Mouse (Mus musculus) gastrocnemius, adult 2 months (tissue): ENCODE measurements around the gene Cmss1. TPM values are rescaled to one million over a fixed set of nuclear protein-coding genes. Genes with fewer than 3 reads are reported as not detected.

Experiments used
- DNase-seq: peaks from one replicate; pipeline ENCODE4 v3.0.0; 2022
- H3K27ac ChIP-seq: fragments of 200-600 bp; 2 replicates; pipeline ENCODE4 v1.8.1; 2022; ENCODE audit warnings: mild to moderate bottlenecking
- H3K4me3 ChIP-seq: fragments of 200-600 bp; 2 replicates; pipeline ENCODE4 v1.8.1; 2022; ENCODE audit warnings: mild to moderate bottlenecking, moderate library complexity
- CTCF ChIP-seq: fragments of 200-600 bp; IDR thresholded peaks from 2 replicates; pipeline ENCODE4 v1.8.1; 2022; ENCODE audit warnings: antibody characterized with exemption, mild to moderate bottlenecking, moderate library complexity
- intact Hi-C: fragments of 180-260 bp; cut with DNase I; formaldehyde crosslinking; loops from one replicate; pipeline ENCODE4 v1.15.1; 2025
- total RNA-seq, 2 experiments: library from RNA; stranded (reverse); gene quantifications; 2 replicates each; pipeline ENCODE4 v1.2.3; 2021

Gene Cmss1
- total RNA-seq, 2 experiments from 2014 or later: 33.0 to 44.0 TPM

DNA sequence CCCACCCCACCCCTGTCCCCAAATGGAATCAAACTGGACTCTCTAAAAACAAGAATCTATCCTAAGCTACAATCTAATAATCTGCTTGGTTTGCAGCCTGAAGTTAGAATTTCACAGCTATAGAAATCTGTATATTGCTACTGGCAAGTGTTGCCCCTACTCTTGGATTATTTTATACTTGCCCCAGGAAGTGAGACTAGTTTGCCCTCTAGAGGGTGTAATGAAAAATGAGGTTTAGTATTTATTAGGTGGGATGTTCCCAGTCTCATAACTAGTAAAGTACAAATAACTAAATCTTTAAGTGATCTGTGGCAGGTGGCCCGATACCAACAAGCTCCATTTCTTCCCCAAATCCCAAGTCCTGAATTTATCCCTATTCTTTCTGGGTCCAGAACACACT, 29.1 kb downstream of the Cmss1 start:
- peak overlapping the region; percentile 40; the same call in 1 of the 2 replicates for H3K27ac ChIP-seq
- intact Hi-C loops: loop anchor here (5.0 kb wide), 2 partner anchors 180 to 335 kb away; no protein-coding TSS in a partner anchor
- DNase-seq: no peak
- H3K4me3 ChIP-seq: no peak overlapping the region
- peak; percentile 58 for TF ChIP-seq CTCF

- no peak for TF ChIP-seq CTCF
- H3K4me3 ChIP-seq: no peak overlapping the region
- intact Hi-C loops: loop anchor here (5.0 kb wide), 2 partner anchors 179 to 334 kb away; no protein-coding TSS in a partner anchor
- 0 out of 2 replicates have a peak overlapping the region, but pooled peaks have one; percentile 3 for H3K27ac ChIP-seq
- DNase-seq: no peak
Measured at GRCm38 (mm10) chr16:57575764-57576388, 30.8 kb downstream of the Cmss1 start.

GRCm38 (mm10) chr16:57573831-57574230, 32.8 kb downstream of the Cmss1 start:
- TF ChIP-seq CTCF: no peak
- Histone ChIP-seq H3K27ac (peak overlapping the region; percentile 66), H3K4me3 (peak overlapping the region; percentile 19; the same call in 1 of the 2 replicates)
- DNase-seq: no peak
- intact Hi-C loops: no loop called here

GRCm38 (mm10) chr16:57570789-57571311, 35.8 kb downstream of the Cmss1 start:
- intact Hi-C loops: no loop called here
- Histone ChIP-seq H3K4me3 (no peak overlapping the region), H3K27ac (peak overlapping the region; percentile 52)
- no peak for TF ChIP-seq CTCF
- peak; percentile 62 for DNase-seq

- Histone ChIP-seq H3K4me3 (no peak overlapping the region), H3K27ac (no peak overlapping the region)
- intact Hi-C loops: no loop called here
- no peak for DNase-seq
- no peak for TF ChIP-seq CTCF
Measured at GRCm38 (mm10) chr16:57568648-57569404, 37.8 kb downstream of the Cmss1 start.

GRCm38 (mm10) chr16:57566215-57566614, 40.4 kb downstream of the Cmss1 start:
- TF ChIP-seq CTCF: no peak
- DNase-seq: no peak
- Histone ChIP-seq H3K4me3 (no peak overlapping the region), H3K27ac (peak overlapping the region; percentile 53)
- intact Hi-C loops: no loop called here

DNA sequence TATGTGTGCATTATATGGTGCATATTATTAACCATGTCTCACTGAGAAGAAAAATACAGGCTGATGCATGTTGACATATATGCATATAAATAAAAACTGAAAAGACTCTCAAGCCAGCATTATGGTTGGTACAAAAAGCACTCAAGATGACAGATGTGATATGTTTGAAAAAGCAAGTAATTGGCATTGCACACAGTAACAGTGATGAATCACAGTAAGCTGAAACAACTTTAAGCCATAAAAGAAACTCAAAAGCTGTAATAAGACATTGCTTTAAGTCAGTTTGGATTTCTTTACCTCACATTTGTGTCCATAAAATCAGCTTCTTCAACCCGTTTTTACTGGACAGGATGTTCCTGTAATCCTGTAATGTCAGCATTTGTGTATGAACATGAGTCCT, 41.9 kb downstream of the Cmss1 start:
- TF ChIP-seq CTCF: no peak
- no peak for DNase-seq
- no peak overlapping the region for H3K4me3 ChIP-seq
- H3K27ac ChIP-seq: peak overlapping the region; percentile 43
- intact Hi-C loops: no loop called here

GRCm38 (mm10) chr16:57563453-57563852, 43.2 kb downstream of the Cmss1 start:
- intact Hi-C loops: no loop called here
- no peak for TF ChIP-seq CTCF
- Histone ChIP-seq H3K27ac (peak overlapping the region; percentile 48; the same call in 1 of the 2 replicates), H3K4me3 (no peak overlapping the region)
- DNase-seq: no peak

- intact Hi-C loops: no loop called here
- no peak for DNase-seq
- Histone ChIP-seq H3K27ac (no peak overlapping the region), H3K4me3 (no peak overlapping the region)
- TF ChIP-seq CTCF: no peak
Measured at GRCm38 (mm10) chr16:57560185-57560584, 46.5 kb downstream of the Cmss1 start.

DNA sequence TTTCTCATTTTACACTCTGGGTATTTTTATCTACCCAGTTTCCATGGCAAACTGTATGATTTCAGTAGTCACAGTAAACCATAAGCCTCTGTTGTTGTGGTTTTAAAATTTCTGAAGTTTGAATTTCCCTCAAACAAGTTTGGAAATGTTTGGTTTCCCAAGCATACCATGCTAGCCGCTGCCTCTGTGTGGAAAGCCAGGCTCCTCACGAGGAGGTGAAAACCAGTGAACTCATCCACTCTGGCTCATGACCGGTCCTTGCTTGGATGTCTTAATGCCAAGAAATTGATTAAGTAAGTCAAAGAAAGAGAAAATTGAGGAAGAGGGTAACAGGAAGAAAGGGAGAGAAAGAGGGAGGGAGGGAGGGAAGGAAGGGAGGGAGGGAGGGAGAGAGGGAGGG, 48.4 kb downstream of the Cmss1 start:
- intact Hi-C loops: no loop called here
- no peak for DNase-seq
- Histone ChIP-seq H3K4me3 (no peak overlapping the region), H3K27ac (peak overlapping the region; percentile 63; the same call in 1 of the 2 replicates)
- no peak for TF ChIP-seq CTCF

DNA sequence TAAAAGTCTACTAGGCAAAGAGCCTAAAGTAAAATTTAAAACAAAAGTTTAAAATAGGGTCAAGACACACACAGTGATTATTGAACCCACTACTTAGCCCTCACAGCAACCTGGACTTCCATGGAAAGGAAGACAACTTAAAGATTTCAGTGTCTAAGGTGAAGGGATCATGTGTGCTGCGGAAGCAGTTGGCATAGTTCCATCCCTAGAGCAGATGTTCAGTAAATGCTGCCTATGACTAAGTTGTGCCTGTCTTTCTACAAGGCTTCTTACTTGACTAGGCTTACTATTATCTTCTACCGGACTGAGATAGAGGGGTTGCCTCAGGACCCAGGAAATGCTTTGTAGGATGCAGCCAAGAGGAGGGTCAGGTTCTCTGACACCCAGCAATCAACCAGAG, 50.4 kb downstream of the Cmss1 start:
- H3K27ac ChIP-seq: peak overlapping the region; percentile 63
- intact Hi-C loops: no loop called here
- no peak for DNase-seq
- no peak for TF ChIP-seq CTCF
- H3K4me3 ChIP-seq: peak overlapping the region; percentile 25

DNA sequence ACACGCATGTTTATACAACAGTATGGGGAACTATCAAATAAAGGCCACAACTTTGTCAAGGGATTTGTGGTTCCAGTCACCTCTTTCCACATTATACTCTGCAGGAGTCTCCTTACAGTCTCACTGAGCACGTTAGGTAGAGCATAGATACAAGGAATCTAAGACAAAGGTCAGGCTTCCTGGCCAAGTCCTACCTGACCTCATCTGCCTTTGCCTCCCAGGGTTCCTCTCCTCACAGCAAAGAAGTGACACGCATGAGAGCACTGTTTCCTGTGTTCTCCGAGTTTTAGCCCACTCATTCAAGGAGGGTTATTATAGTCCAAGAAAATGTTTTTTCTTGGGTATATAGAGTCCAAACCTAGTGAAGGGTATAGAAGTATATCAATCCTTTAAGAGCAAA, 51.0 kb downstream of the Cmss1 start:
- Histone ChIP-seq H3K4me3 (peak overlapping the region; percentile 25), H3K27ac (peak overlapping the region; percentile 63)
- no peak for DNase-seq
- no peak for TF ChIP-seq CTCF
- intact Hi-C loops: no loop called here

GRCm38 (mm10) chr16:57554886-57555400, 51.7 kb downstream of the Cmss1 start:
- Histone ChIP-seq H3K4me3 (peak overlapping the region; percentile 28), H3K27ac (peak overlapping the region; percentile 63)
- no peak for TF ChIP-seq CTCF
- no peak for DNase-seq
- intact Hi-C loops: no loop called here
